Mouse (Mus musculus): ENCODE measurements at regions not wholly inside any gene's neighbourhood (a gene's known extent, or its start where the extent isn't known, plus 50 kb on each side); places are given as distances from the start of the nearest gene placed in this dataset.

- H3K27ac ChIP-seq, result no peak overlapping the region
- WGBS, result 87% methylated on average over 10 of the region's 10 CpGs
- H3K9me3 ChIP-seq, result no peaks in the 10 kb centered on the region
- DNase-seq (ENCODE audit: low spot score), result no peak
- H3K4me3 ChIP-seq, result no peak overlapping the region
- H3K4me1 ChIP-seq (replicated peaks), result no peaks in the 10 kb centered on the region
- no peaks in the 10 kb centered on the region for H3K27me3 ChIP-seq (ENCODE audit: insufficient read depth, poor library complexity, severe bottlenecking)
- no peaks in the 10 kb centered on the region for H3K36me3 ChIP-seq
These were observed 50.3 kb upstream of the Vash1 start for GRCm38 (mm10) chr12:86628050-86628782.

Data from hindbrain, embryonic 10.5 days (tissue).